Mouse (Mus musculus): ENCODE results near the gene Slc9a8. TPM values are rescaled to one million over a fixed set of nuclear protein-coding genes. Genes with fewer than 3 reads are reported as not detected.
A peak's percentile ranks its signal among the peaks of the same experiment; 100 is the strongest.

Slc9a8 gene
- polyA plus RNA-seq, 1 experiment from 2014 or later, result 16.2 TPM

- H3K9ac ChIP-seq (ENCODE audit: low read length), result no peak overlapping the region
- no peaks in the 10 kb centered on the region for H3K9me3 ChIP-seq (ENCODE audit: control insufficient read depth, low read length)
- 28% methylated on average over 7 of the region's 7 CpGs for WGBS
- peak; percentile 41 for DNase-seq (ENCODE audit: low spot score)
- no peak for ATAC-seq (ENCODE audit: insufficient read depth, low FRiP score, low TSS enrichment)
- H3K27me3 ChIP-seq (ENCODE audit: control insufficient read depth, insufficient read depth, low read length), result no peaks in the 10 kb centered on the region
- H3K36me3 ChIP-seq (ENCODE audit: control insufficient read depth, insufficient read depth, low read length), result peaks cover 7% of the 10 kb centered on the region
- no peak overlapping the region for H3K4me2 ChIP-seq (ENCODE audit: low read depth)
- no peak overlapping the region for H3K4me3 ChIP-seq (ENCODE audit: low read depth, low read length)
- 0 out of 2 replicates have a peak overlapping the region, but pooled peaks have one; percentile 34 for H3K27ac ChIP-seq (ENCODE audit: low read depth, low read length)
- peaks cover 6% of the 10 kb centered on the region; the same call in 1 of the 2 replicates for H3K4me1 ChIP-seq (ENCODE audit: control insufficient read depth, insufficient read depth, low read length)
Measured at GRCm38 (mm10) chr2:167476200-167476688, 54.7 kb downstream of the Slc9a8 start.

- DNase-seq (ENCODE audit: low spot score) (no peak), ATAC-seq (ENCODE audit: insufficient read depth, low FRiP score, low TSS enrichment) (no peak)
- Histone ChIP-seq H3K9ac (ENCODE audit: low read length) (no peak overlapping the region), H3K27ac (ENCODE audit: low read depth, low read length) (0 out of 2 replicates have a peak overlapping the region, but pooled peaks have one; percentile 34), H3K9me3 (ENCODE audit: control insufficient read depth, low read length) (no peaks in the 10 kb centered on the region), H3K27me3 (ENCODE audit: control insufficient read depth, insufficient read depth, low read length) (no peaks in the 10 kb centered on the region), H3K36me3 (ENCODE audit: control insufficient read depth, insufficient read depth, low read length) (peaks cover 7% of the 10 kb centered on the region), H3K4me2 (ENCODE audit: low read depth) (no peak overlapping the region), H3K4me1 (ENCODE audit: control insufficient read depth, insufficient read depth, low read length) (peaks cover 6% of the 10 kb centered on the region; the same call in 1 of the 2 replicates), H3K4me3 (ENCODE audit: low read depth, low read length) (no peak overlapping the region)
- WGBS, result 78% methylated on average over 4 of the region's 4 CpGs
Measured at GRCm38 (mm10) chr2:167476762-167477161, 55.2 kb downstream of the Slc9a8 start.

GRCm38 (mm10) chr2:167478128-167478527 lies 56.6 kb downstream of the Slc9a8 start:
- Histone ChIP-seq H3K4me1 (ENCODE audit: control insufficient read depth, insufficient read depth, low read length) (peaks cover 6% of the 10 kb centered on the region; the same call in 1 of the 2 replicates), H3K27me3 (ENCODE audit: control insufficient read depth, insufficient read depth, low read length) (no peaks in the 10 kb centered on the region), H3K36me3 (ENCODE audit: control insufficient read depth, insufficient read depth, low read length) (peaks cover 8% of the 10 kb centered on the region), H3K4me3 (ENCODE audit: low read depth, low read length) (no peak overlapping the region), H3K9me3 (ENCODE audit: control insufficient read depth, low read length) (no peaks in the 10 kb centered on the region), H3K9ac (ENCODE audit: low read length) (no peak overlapping the region), H3K4me2 (ENCODE audit: low read depth) (no peak overlapping the region), H3K27ac (ENCODE audit: low read depth, low read length) (no peak overlapping the region)
- DNase-seq (ENCODE audit: low spot score) (no peak), ATAC-seq (ENCODE audit: insufficient read depth, low FRiP score, low TSS enrichment) (no peak)
- WGBS, result 38% methylated on average over 2 of the region's 2 CpGs

GRCm38 (mm10) chr2:167479501-167479900 lies 58.0 kb downstream of the Slc9a8 start:
- DNase-seq (ENCODE audit: low spot score), result no peak
- Histone ChIP-seq H3K27ac (ENCODE audit: low read depth, low read length) (no peak overlapping the region), H3K36me3 (ENCODE audit: control insufficient read depth, insufficient read depth, low read length) (peaks cover 5% of the 10 kb centered on the region), H3K9ac (ENCODE audit: low read length) (no peak overlapping the region), H3K4me3 (ENCODE audit: low read depth, low read length) (no peak overlapping the region), H3K27me3 (ENCODE audit: control insufficient read depth, insufficient read depth, low read length) (no peaks in the 10 kb centered on the region), H3K9me3 (ENCODE audit: control insufficient read depth, low read length) (no peaks in the 10 kb centered on the region), H3K4me1 (ENCODE audit: control insufficient read depth, insufficient read depth, low read length) (peaks cover 6% of the 10 kb centered on the region; the same call in 1 of the 2 replicates), H3K4me2 (ENCODE audit: low read depth) (no peak overlapping the region)
- WGBS, result 96% methylated on average over 1 of the region's 1 CpGs
- no peak for ATAC-seq (ENCODE audit: insufficient read depth, low FRiP score, low TSS enrichment)

- no peak overlapping the region for H3K27ac ChIP-seq (ENCODE audit: low read depth, low read length)
- 98% methylated on average over 4 of the region's 4 CpGs for WGBS
- peaks cover 4% of the 10 kb centered on the region for H3K36me3 ChIP-seq (ENCODE audit: control insufficient read depth, insufficient read depth, low read length)
- H3K4me3 ChIP-seq (ENCODE audit: low read depth, low read length), result no peak overlapping the region
- ATAC-seq (ENCODE audit: insufficient read depth, low FRiP score, low TSS enrichment), result no peak
- H3K9ac ChIP-seq (ENCODE audit: low read length), result no peak overlapping the region
- no peaks in the 10 kb centered on the region for H3K27me3 ChIP-seq (ENCODE audit: control insufficient read depth, insufficient read depth, low read length)
- no peaks in the 10 kb centered on the region for H3K4me1 ChIP-seq (ENCODE audit: control insufficient read depth, insufficient read depth, low read length)
- H3K9me3 ChIP-seq (ENCODE audit: control insufficient read depth, low read length), result no peaks in the 10 kb centered on the region
- no peak for DNase-seq (ENCODE audit: low spot score)
- no peak overlapping the region for H3K4me2 ChIP-seq (ENCODE audit: low read depth)
Measured at GRCm38 (mm10) chr2:167482681-167483080, 61.2 kb downstream of the Slc9a8 start.

- no peak overlapping the region for H3K4me3 ChIP-seq (ENCODE audit: low read depth, low read length)
- ATAC-seq (ENCODE audit: insufficient read depth, low FRiP score, low TSS enrichment) (no peak), DNase-seq (ENCODE audit: low spot score) (no peak)
- no peak overlapping the region for H3K9ac ChIP-seq (ENCODE audit: low read length)
- no peaks in the 10 kb centered on the region for H3K4me1 ChIP-seq (ENCODE audit: control insufficient read depth, insufficient read depth, low read length)
- H3K27me3 ChIP-seq (ENCODE audit: control insufficient read depth, insufficient read depth, low read length), result no peaks in the 10 kb centered on the region
- no peak overlapping the region for H3K4me2 ChIP-seq (ENCODE audit: low read depth)
- H3K9me3 ChIP-seq (ENCODE audit: control insufficient read depth, low read length), result no peaks in the 10 kb centered on the region
- WGBS, result 96% methylated on average over 27 of the region's 27 CpGs
- H3K36me3 ChIP-seq (ENCODE audit: control insufficient read depth, insufficient read depth, low read length), result peaks cover 4% of the 10 kb centered on the region
- no peak overlapping the region for H3K27ac ChIP-seq (ENCODE audit: low read depth, low read length)
Measured at GRCm38 (mm10) chr2:167483081-167483826, 61.7 kb downstream of the Slc9a8 start.

GRCm38 (mm10) chr2:167483827-167484410 lies 62.4 kb downstream of the Slc9a8 start:
- H3K9me3 ChIP-seq (ENCODE audit: control insufficient read depth, low read length), result no peaks in the 10 kb centered on the region
- peaks cover 4% of the 10 kb centered on the region for H3K36me3 ChIP-seq (ENCODE audit: control insufficient read depth, insufficient read depth, low read length)
- no peak overlapping the region for H3K4me3 ChIP-seq (ENCODE audit: low read depth, low read length)
- WGBS, result 95% methylated on average over 24 of the region's 24 CpGs
- no peak overlapping the region for H3K4me2 ChIP-seq (ENCODE audit: low read depth)
- ATAC-seq (ENCODE audit: insufficient read depth, low FRiP score, low TSS enrichment), result no peak
- H3K27ac ChIP-seq (ENCODE audit: low read depth, low read length), result no peak overlapping the region
- no peaks in the 10 kb centered on the region for H3K4me1 ChIP-seq (ENCODE audit: control insufficient read depth, insufficient read depth, low read length)
- no peaks in the 10 kb centered on the region for H3K27me3 ChIP-seq (ENCODE audit: control insufficient read depth, insufficient read depth, low read length)
- no peak overlapping the region for H3K9ac ChIP-seq (ENCODE audit: low read length)
- no peak for DNase-seq (ENCODE audit: low spot score)

GRCm38 (mm10) chr2:167484932-167485331 lies 63.4 kb downstream of the Slc9a8 start:
- no peaks in the 10 kb centered on the region for H3K9me3 ChIP-seq (ENCODE audit: control insufficient read depth, low read length)
- no peak overlapping the region for H3K27ac ChIP-seq (ENCODE audit: low read depth, low read length)
- 94% methylated on average over 11 of the region's 11 CpGs for WGBS
- ATAC-seq (ENCODE audit: insufficient read depth, low FRiP score, low TSS enrichment) (no peak), DNase-seq (ENCODE audit: low spot score) (no peak)
- H3K4me1 ChIP-seq (ENCODE audit: control insufficient read depth, insufficient read depth, low read length), result no peaks in the 10 kb centered on the region
- no peak overlapping the region for H3K4me3 ChIP-seq (ENCODE audit: low read depth, low read length)
- H3K4me2 ChIP-seq (ENCODE audit: low read depth), result no peak overlapping the region
- no peak overlapping the region for H3K9ac ChIP-seq (ENCODE audit: low read length)
- peaks cover 4% of the 10 kb centered on the region for H3K36me3 ChIP-seq (ENCODE audit: control insufficient read depth, insufficient read depth, low read length)
- no peaks in the 10 kb centered on the region for H3K27me3 ChIP-seq (ENCODE audit: control insufficient read depth, insufficient read depth, low read length)

All from neural tube, embryonic 11.5 days (tissue).